Mouse (Mus musculus): ENCODE data around the gene Rnf141.

The Rnf141 gene

DNA sequence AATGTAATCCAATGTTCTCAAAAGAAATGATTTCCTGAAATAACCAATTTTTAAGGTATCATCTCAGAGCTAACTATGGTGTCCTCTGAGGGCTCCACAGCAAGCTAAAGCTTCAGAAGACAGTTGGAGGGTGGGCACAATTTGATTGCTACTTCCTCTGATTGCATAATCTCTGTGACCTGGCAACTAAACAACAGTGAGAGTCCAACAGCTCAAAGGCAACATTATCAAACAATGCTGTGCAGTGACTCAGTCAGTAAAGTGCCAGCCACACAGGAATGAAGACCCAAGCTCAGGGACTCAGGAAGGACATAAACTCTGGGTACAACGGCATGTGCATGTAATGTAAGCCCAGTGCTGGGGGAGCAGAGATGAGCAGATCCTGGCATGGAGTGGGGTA, 11.2 kb downstream of the Rnf141 start:
- DNase-seq (ENCODE audit: low spot score in 2 of 2): no peak

DNA sequence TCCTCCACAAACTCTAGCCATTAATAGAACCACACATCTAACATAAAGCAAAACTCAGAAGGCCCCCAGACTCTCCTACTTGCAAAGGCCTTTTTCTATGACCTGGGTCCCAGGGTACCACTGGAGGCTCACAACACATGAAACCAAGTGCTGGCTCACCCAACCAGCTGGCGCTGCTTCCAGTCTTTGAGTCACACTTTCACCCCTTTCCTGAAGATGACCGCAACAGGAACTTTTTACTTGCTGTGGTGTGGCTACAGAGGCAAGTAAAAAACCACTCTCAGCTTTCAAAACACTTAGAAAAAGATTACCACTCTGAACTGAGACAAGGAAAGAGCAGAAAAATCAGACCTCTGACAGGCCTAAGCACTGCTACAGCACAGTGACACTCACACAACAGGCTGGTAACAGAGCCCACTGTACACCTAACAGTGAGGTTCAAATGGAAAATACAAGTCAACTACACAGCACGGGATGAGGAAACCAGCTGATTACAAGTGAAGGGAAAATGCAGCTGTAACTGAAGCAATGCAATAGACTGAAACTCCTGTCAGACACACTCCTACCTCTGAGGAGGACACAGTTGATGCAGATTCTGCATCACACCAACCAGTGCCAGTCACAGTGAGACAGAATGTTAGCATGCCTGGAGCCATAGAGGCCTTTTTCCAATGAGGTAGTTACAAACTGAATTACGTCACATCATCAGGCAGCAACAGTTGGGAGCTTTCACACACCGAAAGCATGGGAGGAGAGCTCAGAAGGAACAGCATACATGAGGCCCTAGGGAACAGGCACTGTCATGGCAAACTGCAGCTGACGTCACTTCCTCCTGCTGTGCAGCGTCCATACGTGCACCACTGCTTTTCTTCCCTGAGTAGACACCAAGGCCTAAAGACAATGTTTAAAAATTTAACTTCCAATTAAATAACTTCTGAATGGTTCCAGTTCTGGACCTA, 20.0 kb downstream of the Rnf141 start:
- DNase-seq (ENCODE audit: low spot score in 2 of 2): no peak

DNA sequence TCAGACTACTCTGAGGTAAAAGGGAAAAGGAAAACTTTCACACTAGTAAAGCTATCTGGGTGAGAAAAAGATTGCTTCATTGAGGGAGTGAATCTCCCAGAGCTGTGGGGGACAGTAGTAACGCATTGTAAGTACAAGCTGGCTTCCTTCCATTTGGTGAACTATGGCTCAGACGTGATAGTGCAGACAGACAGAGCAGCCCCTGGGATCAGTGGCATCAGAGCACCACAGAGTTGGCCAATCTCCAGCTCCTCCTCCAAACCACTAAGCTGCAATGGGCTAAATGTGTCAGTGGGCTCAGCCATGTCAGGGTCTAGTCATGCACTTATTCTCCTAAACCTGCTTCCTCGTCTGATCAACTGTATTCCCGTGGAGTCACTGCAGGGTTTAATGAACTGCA, 20.7 kb downstream of the Rnf141 start:
- DNase-seq (ENCODE audit: low spot score in 2 of 2): no peak

DNA sequence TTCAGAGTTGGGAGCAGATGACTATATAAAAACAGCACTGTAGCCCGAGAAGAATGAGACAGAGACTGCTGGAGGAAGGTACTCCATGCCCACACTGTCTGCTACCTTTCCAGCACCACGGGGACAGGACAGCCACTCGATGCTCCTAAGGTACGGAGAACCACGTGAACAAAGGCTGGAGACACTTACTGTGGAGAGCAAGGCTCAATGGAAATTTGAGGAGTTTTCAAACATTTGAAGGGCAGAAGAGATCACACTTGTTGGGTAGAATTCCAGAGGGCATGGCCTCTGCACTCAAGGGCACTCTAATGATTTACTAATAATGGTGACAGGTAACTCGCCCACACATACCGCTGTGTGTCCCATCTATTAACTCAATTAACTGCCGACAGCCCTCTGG, 21.2 kb downstream of the Rnf141 start:
- no peak for DNase-seq (ENCODE audit: low spot score in 2 of 2)

DNA sequence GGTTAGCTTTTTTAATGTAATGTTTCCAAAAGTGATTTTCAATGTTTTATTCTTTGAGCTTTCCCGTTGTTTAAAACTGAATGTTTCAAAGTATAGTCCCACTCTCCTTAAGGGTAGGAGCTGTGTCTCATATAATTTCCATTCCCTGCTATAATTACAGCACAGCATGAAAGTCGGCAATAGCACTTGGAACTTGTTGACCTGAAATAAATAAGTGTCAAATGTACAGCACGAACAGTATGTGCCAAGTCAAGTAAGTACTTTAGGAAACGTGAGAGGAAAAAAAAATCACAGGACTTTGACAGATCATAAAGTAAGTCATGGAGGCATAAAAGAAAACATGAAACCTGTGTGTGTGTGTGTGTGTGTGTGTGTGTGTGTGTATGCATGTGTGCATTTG, 22.2 kb downstream of the Rnf141 start:
- no peak for DNase-seq (ENCODE audit: low spot score in 2 of 2)

DNA sequence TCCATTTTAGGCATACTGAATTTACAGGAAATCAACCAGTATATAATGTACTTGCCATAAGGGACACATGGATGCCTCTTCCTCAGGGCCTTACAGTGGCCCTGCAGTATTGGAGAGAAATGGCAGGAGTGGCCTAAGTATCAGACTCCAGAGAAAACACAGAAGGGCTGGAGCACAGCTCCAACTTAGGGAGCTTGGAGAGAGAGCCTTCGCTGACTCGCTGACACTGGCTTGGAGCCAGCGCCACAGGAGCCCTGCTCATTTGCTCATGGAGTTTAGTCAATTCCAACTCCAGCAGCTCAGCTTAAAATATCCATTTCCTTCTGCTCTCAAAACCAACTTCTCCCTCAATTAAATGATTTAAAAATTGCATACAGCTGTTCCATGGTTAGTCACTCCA, 22.6 kb downstream of the Rnf141 start:
- no peak for DNase-seq (ENCODE audit: low spot score in 2 of 2)

DNA sequence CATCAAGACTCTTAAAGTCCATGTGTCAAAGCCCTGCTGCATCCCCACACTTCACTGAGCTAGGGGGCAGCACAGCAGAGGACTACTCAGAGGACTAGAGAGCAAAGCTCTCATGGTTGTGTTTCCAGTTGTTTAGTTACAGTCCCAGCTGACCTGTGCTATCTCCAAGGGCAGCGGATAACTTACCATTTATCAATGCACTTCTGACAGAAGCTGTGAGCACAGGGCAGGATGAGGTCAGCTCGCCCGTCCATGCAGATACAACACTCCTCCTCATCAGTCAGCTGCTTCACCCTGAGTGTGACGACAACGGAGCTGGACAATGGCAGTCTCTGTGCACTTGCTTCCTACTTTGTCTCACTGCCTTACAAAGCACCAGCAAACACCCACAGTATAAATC, 23.2 kb downstream of the Rnf141 start:
- no peak for DNase-seq (ENCODE audit: low spot score in 2 of 2)

DNA sequence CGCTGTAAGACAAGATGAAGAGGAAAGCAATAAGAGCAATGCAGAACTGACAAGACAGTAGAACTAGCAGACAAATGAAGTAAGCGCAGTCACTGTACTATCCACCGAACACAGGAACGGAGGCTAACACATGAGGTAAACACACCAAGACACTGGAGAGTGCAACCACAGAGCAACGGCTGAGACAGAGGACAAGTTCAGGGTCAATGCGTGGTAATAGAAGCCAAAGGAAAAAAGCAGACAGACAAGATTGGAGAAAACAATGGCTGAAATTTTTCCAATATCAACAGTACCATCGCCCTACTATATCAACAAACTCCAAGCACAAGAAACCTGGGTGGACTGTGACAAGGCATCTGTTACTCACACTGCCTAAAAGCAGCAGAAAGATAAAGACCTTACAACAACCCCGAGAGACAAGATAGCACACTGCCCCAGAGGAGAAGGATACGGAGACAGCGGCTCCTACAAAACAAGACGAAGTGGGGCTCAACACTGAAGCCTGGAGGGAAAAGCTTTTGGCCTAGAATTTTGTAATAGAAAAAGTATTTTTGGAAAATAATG, 25.4 kb downstream of the Rnf141 start:
- no peak for DNase-seq (ENCODE audit: low spot score in 2 of 2)

DNA sequence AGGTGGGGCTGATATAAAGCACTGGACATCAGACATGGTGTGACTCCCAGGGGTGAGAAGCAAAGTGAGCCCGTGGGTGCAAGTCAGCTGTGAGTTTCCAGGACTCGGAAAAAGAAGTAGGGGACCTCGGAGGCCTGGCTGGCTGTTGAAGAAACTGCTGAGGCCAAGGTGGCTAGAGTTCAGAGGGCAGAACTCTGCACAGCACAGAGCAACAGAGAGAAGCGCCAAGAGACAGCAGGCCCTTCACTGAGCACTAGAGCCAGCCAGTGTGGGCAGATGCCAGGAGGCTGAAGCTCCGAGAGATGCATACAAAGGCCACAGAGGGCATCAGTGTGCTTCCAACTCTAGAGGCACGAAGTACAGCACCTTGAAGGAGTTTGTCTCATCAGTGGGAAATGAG, 26.1 kb downstream of the Rnf141 start:
- no peak for DNase-seq (ENCODE audit: low spot score in 2 of 2)

DNA sequence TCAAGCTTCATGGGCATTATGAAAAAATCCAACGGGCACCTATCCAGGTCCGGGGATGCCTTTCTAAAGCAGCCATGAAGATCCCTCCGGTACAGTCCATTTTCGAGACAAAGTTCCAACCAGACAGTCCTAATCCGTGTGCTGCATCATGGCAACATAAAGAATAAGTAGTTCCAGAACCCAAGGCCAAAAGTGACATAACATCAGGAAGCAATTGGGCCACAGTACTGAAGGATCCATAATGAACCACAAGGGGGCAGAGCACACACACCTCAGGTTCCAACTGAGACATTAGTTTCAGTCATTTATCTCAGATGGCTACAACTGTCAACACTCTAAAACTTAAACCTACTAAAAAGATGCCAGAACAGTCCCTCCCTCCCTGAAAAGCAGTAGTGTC, 28.2 kb downstream of the Rnf141 start:
- DNase-seq (ENCODE audit: low spot score in 2 of 2): peak in 1 of 2 experiments; percentile 65

DNA sequence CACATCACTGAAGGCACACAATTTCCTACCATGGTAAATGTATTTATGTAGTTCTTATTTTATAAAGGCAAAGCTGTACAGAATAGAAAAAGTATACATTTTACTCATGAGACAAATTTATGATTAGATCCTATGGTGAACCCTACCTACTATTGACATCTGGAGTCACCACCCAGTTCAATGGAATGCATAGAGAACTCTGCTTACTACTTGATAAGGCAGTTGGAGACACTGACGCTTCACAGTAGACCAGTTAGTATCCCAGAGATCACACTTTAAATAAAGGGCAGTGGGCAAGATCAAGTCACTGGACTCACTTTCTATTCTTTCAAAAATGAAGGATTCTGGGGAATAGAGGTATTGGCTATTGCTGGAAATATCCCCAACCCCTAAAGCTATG, 30.3 kb downstream of the Rnf141 start:
- no peak for DNase-seq (ENCODE audit: low spot score in 2 of 2)

DNA sequence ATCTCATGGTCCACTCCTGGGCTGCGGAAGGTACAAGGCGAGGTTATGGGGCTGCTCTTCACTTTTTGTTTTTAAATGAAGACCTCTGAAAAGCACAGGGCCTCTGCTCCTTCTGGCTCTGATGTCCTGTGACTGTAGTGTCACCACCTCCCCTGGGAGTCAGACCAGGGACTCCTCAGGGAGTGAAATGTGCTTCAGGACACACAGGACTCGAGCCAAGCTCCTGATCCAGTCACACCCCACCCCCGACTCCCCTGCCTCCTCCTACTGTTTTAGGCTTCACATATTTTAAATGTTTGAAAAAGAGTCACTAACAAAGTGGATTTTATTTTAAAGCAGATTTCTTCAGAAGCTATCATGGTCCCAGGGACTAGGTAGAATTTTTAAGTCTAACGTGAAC, 32.7 kb downstream of the Rnf141 start:
- no peak for DNase-seq (ENCODE audit: low spot score in 2 of 2)

DNA sequence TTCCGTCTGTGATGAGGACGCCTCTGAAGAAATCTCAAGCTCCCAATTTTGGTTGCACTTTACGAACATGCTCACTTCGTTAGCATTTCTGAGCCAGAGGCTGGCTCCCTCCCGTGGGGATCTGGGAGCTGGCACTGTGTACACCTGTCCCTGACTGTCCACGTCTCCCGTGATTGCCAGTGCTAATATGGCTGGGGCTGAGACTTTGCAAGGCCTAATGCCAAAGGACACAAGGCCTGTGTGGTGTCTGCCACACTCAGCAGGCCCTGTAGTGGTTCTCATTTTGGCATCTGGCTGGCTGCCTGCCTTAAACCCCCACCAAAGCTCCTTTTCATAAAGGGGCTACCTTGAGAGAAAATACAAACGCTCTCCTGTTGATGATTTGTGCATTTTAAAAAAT, 33.3 kb downstream of the Rnf141 start:
- peak in 1 of 2 experiments; percentile 12 for DNase-seq (ENCODE audit: low spot score in 2 of 2)

DNA sequence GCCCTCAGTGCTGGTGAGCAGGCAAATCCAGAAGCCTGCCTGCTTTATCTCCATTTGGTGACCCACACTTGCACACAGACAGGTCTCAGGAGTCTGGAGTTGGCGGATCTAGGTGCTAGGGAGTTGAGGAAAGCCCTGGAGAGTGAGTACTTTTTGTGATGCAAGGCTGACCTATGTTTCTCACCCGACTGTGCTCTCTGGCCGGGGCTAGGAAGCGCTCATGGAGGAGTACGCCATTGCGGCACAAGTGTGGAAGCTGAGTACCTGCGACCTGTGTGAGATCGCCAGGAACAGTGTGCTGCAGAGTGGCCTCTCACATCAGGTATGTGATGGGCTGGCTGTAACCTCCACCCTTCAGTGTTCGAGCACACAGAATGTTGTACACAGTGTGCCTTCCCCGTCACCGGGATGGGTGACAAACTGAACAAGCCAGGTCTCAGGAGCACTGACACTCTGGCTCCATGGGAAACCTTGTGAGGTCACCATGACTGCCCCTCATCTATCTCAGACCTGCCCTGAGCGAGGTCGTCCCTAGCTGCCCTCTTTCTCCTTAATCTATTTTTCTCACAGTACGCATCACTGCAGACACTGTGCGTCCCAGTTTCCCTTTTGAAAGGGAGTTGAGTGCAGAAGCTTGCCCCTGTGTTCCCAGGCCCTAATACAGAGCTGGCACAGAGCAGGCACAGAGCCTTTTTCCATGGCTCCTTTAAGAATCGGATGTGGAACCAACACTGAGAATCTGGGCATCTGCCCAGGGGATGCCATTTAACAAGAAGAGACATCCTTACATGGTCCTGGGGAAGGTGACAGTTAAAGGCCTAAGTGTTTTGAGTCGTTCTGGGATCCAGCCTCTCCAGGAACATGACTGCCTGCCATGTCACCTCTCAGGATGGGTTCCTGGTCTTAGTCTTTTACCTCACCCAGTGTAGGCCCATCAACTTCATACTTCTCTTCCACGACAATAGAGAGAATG, 34.4 kb downstream of the Rnf141 start:
- peak in 1 of 2 experiments; percentile 12 for DNase-seq (ENCODE audit: low spot score in 2 of 2)

DNA sequence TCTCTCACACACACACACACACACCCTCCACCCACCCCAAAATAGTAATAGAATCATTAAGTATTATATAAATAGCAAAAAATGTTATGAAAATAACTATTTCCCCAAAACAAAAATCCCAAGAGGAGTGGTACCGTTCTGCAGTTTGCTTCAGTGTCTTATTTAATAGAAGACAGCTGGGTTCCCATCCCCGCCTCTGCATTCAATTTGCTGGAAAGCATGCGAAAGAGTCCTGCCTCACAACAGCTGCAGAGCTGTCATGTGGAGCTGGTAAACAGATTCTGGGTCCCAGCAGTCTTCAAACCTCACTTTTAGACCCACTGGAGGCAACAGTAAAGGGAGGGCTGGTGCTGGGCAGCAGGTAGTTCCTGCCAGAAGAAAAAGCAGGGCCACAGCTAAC, 35.3 kb downstream of the Rnf141 start:
- DNase-seq (ENCODE audit: low spot score in 2 of 2): no peak

DNA sequence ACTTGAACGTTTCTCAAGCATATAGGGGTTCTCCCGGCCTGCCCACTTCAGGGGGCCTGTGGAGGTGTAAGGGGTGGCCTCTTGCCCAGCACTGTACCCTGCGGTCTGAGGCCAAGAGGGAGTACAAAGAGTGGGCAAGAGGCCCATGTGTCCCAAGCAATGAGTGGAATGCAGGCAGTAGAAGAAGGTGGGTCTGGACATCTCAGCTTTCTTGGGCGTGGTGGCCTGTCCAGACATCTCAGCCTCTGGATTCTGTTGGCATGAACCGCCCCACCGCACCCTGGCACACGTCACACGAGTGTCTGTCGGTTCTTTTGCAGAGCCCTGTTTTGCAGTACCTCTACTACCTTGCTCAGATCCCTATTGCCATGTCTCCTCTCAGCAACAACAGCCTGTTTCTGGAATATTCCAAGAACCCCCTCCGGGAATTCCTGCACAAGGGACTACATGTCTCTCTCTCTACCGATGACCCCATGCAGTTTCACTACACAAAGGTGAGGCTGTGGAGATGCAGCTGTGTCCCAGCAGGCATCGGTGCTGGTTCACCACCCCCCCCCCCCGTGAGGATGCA, 36.7 kb downstream of the Rnf141 start:
- no peak for DNase-seq (ENCODE audit: low spot score in 2 of 2)

DNA sequence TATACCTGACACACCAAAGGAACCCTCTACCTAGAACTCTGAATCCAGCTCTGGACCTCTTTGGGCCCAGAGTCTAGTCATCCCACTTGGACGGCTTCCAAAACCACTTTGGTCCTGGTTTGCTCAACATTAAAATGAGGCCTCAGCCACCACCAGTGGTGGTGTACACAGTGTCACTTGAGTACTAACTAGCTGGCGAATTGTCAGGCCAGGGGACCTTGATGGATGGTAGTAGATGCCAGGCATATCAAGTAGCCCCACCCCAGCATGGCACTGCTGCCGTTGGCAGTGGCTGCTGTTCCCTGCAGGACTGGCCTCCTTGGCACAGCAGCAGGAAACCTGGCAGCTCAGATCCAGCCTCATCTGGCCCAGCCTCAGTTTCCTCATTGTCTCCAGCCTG, 40.0 kb downstream of the Rnf141 start:
- DNase-seq (ENCODE audit: low spot score in 2 of 2): no peak

DNA sequence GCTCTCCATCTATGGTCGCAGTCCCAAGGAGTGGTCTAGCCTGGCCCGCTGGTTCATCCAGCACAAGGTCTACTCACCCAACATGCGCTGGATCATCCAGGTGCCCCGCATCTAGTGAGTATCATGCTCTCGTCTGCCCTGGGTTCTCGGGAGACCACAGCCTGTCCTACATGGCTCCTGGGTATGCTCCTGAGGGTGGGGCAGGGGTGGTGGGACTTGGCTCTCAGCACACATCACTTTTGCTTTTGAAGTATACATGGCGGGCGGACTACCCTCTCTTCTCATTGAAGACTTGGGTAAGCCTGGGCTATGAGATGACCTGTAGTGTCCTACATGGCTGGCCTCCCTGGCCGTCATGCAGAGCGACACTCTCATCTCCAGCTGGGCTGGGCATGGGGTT, 41.1 kb downstream of the Rnf141 start:
- DNase-seq (ENCODE audit: low spot score in 2 of 2): no peak

DNA sequence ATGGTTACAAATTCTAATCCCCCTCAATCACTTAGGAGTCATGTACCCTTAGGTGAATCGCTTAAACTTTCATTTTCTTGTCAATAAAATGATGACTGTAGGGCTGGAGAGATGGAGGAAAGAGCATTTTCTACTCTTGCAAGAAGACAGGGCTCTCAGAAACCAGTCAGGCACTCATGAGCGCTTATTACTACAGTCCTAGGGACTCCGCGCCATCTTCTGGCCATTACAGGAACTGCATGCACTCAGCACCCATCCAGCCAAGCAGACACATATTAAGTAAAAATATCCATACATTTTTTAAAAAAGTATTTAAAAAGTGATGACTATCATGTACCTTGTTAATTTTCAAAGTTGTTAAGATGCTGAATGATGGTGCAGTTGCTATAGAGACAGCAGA, 43.2 kb downstream of the Rnf141 start:
- peak; percentile 79 to 90 for DNase-seq (ENCODE audit: low spot score in 2 of 2)

DNA sequence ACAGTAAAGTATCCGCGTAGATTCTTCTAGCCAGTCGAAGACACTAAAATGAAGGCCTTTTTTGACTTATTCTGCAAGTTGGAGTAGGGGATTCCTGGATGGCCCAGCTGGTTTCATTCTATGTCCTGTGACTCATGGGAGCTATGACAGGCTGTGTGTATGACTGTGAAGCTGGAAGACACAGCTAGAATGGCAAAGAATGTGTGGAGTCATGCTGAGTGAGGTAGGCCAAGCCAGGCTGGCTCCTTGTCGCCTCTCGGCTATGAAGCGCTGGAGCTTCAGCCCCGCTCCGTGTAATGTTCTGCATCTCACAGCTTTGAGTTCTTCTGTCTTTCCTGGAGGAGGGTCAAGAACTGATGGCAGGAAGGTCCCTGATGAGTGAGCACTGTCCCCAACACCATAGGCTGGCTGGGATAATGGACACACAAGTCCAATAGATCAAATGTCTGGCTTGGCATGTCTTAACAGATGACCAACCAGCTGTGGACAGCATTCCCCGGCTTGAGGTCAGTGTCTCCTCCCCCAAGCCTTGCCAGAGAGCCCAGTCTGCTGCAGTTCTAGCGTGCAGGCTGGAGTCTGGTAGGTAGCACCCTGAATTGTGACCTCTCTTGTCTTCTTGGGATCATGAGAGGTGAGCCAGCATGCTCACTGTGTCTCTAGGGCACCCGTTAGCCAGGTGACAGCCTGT, 46.4 kb downstream of the Rnf141 start:
- DNase-seq (ENCODE audit: low spot score in 2 of 2): no peak

DNA sequence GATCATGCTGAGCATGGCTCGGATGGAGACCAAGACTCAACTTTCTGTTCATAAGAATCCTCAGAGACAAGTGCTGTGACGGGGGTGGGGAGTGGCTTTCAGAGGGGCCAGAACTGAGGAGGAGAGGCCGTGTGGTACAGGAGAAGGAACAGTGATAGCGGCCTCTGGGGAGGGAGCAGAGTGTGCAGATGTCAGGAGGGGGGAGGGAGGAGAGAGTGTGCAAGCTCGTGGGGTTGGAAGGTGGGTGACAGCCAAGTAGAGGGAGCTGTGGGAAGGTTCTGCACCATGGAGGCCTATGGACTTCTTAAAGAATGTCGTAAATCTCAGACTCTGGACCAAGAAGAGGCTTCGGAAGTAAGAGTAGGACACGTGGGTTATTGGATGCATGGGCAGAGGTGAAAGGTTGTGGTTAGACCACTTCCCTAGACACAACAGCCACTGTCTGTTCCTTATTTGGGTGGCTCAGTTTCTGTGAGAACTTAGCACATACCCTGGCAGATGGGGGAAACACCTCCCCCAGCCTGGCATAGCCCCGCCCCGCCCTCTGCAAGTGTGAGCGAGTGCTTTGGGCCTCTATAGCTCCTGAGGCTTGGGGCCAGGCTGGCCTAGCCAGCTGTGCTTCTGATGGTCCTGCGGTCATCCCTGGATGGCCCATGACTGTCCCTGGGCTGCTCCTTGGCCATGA, 47.7 kb downstream of the Rnf141 start:
- peak in 1 of 2 experiments; percentile 83 for DNase-seq (ENCODE audit: low spot score in 2 of 2)
